Mouse (Mus musculus): ENCODE measurements around the gene Rem1. TPM values are rescaled to one million over a fixed set of nuclear protein-coding genes. Genes with fewer than 3 reads are reported as not detected.

The Rem1 gene
- polyA plus RNA-seq, 1 experiment from 2014 or later: 9.5 TPM

GRCm38 (mm10) chr2:152629904-152630303 is 3.2 kb downstream of the Rem1 start:
- WGBS: 70% methylated on average over 6 of the region's 6 CpGs
- no peak for ATAC-seq (ENCODE audit: insufficient number of reproducible peaks, low FRiP score)

DNA sequence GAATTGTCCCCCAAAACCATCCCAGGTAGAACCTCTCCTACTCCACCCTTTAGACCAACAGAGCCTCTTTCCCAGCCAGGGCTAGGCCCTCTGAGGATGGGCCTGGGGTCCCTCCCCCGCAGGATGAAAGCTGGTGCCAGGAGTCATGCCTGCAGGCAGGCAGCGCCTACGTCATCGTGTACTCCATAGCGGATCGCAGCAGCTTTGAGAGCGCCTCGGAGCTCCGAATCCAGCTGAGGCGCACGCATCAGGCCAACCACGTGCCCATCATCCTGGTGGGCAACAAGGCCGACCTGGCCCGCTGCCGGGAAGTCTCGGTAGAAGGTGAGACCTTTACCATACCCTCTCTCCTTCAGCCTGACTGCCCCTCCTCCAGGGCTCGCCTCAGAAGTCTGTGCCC is 6.6 kb downstream of the Rem1 start:
- no peaks in the 10 kb centered on the region for H3K9me3 ChIP-seq (replicated peaks)
- H3K4me1 ChIP-seq (replicated peaks): peaks cover 54% of the 10 kb centered on the region
- peak overlapping the region; percentile 19 for H3K4me3 ChIP-seq
- no peaks in the 10 kb centered on the region for H3K36me3 ChIP-seq
- H3K27me3 ChIP-seq (replicated peaks): peaks cover 11% of the 10 kb centered on the region
- H3K9ac ChIP-seq: 0 out of 2 replicates have a peak overlapping the region, but pooled peaks have one; percentile 48
- 16% methylated on average over 17 of the region's 17 CpGs for WGBS
- ATAC-seq (ENCODE audit: insufficient number of reproducible peaks, low FRiP score): no peak
- peak overlapping the region; percentile 6; the same call in 1 of the 2 replicates for H3K27ac ChIP-seq (ENCODE audit: poor library complexity, severe bottlenecking)
- peak overlapping the region; percentile 51 for H3K4me2 ChIP-seq

More at GRCm38 (mm10) chr2:152629904-152630303, 3.2 kb downstream of the Rem1 start:
- Histone ChIP-seq H3K9ac (no peak overlapping the region), H3K27ac (ENCODE audit: poor library complexity, severe bottlenecking) (no peak overlapping the region), H3K4me3 (no peak overlapping the region), H3K4me2 (no peak overlapping the region), H3K27me3 (replicated peaks) (peaks cover 28% of the 10 kb centered on the region), H3K4me1 (replicated peaks) (peaks cover 36% of the 10 kb centered on the region), H3K9me3 (replicated peaks) (no peaks in the 10 kb centered on the region), H3K36me3 (no peaks in the 10 kb centered on the region)

DNA sequence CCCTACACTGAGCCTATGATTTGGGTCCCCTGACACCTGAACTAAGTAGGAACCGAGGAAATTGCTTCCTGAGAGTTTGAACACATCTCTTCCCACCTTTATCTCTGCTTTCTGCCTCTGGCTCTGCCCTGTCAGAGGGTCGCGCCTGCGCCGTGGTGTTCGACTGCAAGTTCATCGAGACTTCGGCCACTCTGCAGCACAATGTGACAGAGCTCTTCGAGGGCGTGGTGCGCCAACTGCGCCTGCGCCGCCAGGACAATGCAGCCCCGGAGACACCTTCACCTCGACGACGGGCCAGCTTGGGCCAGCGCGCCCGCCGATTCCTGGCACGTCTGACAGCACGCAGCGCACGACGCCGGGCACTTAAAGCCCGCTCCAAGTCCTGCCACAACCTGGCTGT is 7.6 kb downstream of the Rem1 start:
- peak overlapping the region; percentile 14; the same call in 1 of the 2 replicates for H3K4me2 ChIP-seq
- no peak overlapping the region for H3K4me3 ChIP-seq
- H3K9ac ChIP-seq: no peak overlapping the region
- 0 out of 2 replicates have a peak, but pooled peaks cover 4% of the 10 kb centered on the region for H3K27me3 ChIP-seq (replicated peaks)
- peaks cover 63% of the 10 kb centered on the region for H3K4me1 ChIP-seq (replicated peaks)
- H3K27ac ChIP-seq (ENCODE audit: poor library complexity, severe bottlenecking): peak overlapping the region; percentile 22; the same call in 1 of the 2 replicates
- no peaks in the 10 kb centered on the region for H3K9me3 ChIP-seq (replicated peaks)
- no peak for ATAC-seq (ENCODE audit: insufficient number of reproducible peaks, low FRiP score)
- H3K36me3 ChIP-seq: no peaks in the 10 kb centered on the region
- 49% methylated on average over 29 of the region's 29 CpGs for WGBS

- no peaks in the 10 kb centered on the region for H3K36me3 ChIP-seq
- no peak overlapping the region for H3K9ac ChIP-seq
- peak overlapping the region; percentile 29 for H3K4me2 ChIP-seq
- ATAC-seq (ENCODE audit: insufficient number of reproducible peaks, low FRiP score): peak; percentile 81
- peaks cover 70% of the 10 kb centered on the region for H3K4me1 ChIP-seq (replicated peaks)
- 0 out of 2 replicates have a peak, but pooled peaks cover 4% of the 10 kb centered on the region for H3K27me3 ChIP-seq (replicated peaks)
- peak overlapping the region; percentile 90 for H3K27ac ChIP-seq (ENCODE audit: poor library complexity, severe bottlenecking)
- H3K4me3 ChIP-seq: no peak overlapping the region
- H3K9me3 ChIP-seq (replicated peaks): no peaks in the 10 kb centered on the region
- whole genome bisulfite sequencing: 46% methylated on average over 23 of the region's 23 CpGs
Observed at GRCm38 (mm10) chr2:152636246-152637005, 9.7 kb downstream of the Rem1 start.

DNA sequence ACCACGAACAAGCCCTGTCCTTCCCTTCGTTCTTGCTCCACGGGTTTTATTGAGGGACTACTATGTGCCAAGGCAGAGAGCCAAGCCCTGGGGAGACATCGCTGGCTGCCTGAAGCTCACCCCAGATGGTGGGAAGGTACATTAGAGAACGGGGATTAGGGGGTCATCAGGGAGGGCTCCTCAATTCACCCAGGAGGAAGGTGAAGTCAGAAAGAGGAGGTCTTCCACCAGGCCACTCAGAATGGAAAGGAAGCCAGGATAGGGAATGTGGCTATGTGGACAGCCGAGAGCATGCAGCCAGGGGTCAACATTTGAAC is 10.2 kb downstream of the Rem1 start:
- no peaks in the 10 kb centered on the region for H3K9me3 ChIP-seq (replicated peaks)
- H3K27me3 ChIP-seq (replicated peaks): 0 out of 2 replicates have a peak, but pooled peaks cover 4% of the 10 kb centered on the region
- peak overlapping the region; percentile 90 for H3K27ac ChIP-seq (ENCODE audit: poor library complexity, severe bottlenecking)
- H3K4me1 ChIP-seq (replicated peaks): peaks cover 70% of the 10 kb centered on the region
- no peak for ATAC-seq (ENCODE audit: insufficient number of reproducible peaks, low FRiP score)
- H3K36me3 ChIP-seq: no peaks in the 10 kb centered on the region
- H3K4me2 ChIP-seq: no peak overlapping the region
- 70% methylated on average over 6 of the region's 6 CpGs for WGBS
- no peak overlapping the region for H3K4me3 ChIP-seq
- no peak overlapping the region for H3K9ac ChIP-seq

GRCm38 (mm10) chr2:152637381-152637780 is 10.6 kb downstream of the Rem1 start:
- 77% methylated on average over 4 of the region's 4 CpGs for WGBS
- H3K27me3 ChIP-seq (replicated peaks): 0 out of 2 replicates have a peak, but pooled peaks cover 3% of the 10 kb centered on the region
- H3K4me1 ChIP-seq (replicated peaks): peaks cover 66% of the 10 kb centered on the region
- no peaks in the 10 kb centered on the region for H3K36me3 ChIP-seq
- ATAC-seq (ENCODE audit: insufficient number of reproducible peaks, low FRiP score): no peak
- peak overlapping the region; percentile 90 for H3K27ac ChIP-seq (ENCODE audit: poor library complexity, severe bottlenecking)
- no peak overlapping the region for H3K4me3 ChIP-seq
- no peak overlapping the region for H3K4me2 ChIP-seq
- no peaks in the 10 kb centered on the region for H3K9me3 ChIP-seq (replicated peaks)
- H3K9ac ChIP-seq: no peak overlapping the region

- Histone ChIP-seq H3K4me1 (replicated peaks) (peaks cover 51% of the 10 kb centered on the region), H3K27me3 (replicated peaks) (no peaks in the 10 kb centered on the region), H3K4me3 (no peak overlapping the region), H3K9me3 (replicated peaks) (no peaks in the 10 kb centered on the region), H3K4me2 (no peak overlapping the region), H3K27ac (ENCODE audit: poor library complexity, severe bottlenecking) (peak overlapping the region; percentile 86), H3K9ac (no peak overlapping the region), H3K36me3 (no peaks in the 10 kb centered on the region)
- ATAC-seq (ENCODE audit: insufficient number of reproducible peaks, low FRiP score): no peak
- WGBS: 56% methylated on average over 6 of the region's 6 CpGs
Observed at GRCm38 (mm10) chr2:152638865-152639264, 12.1 kb downstream of the Rem1 start.

DNA sequence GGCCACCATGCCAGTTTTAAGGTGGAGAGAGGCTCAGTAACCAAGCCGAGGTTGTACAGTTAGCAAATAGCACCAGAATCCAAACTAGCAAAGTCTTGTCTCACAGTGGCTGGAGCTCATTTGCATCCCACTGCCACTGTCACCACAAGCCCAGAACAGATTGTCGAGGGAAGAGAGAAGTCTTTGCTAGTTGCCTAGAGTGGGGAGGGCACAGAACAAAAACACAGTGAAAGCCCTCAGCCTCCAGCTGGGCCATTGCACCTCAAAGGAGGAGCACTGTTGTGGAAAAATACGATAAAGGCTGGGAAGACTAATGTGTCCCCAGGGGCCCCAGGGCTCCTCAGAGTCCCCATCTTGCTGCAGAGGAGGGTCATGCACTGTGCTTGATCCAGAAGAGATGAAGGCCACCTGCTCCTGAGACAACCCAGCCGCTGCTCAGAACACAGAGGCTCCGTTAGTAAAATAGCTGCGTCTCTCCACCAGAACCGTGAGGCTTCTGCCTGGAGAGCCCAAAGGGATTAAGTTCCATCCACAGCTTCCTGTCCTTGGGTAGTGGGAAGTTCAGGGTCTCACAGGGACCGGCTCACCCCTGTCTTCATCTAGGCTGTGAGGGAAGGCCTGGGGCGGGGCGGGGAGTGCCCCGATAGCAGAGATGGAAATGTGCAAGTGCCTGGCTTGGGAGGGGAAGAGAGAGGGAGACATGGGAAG is 12.8 kb downstream of the Rem1 start:
- Histone ChIP-seq H3K4me1 (replicated peaks) (peaks cover 47% of the 10 kb centered on the region), H3K27me3 (replicated peaks) (no peaks in the 10 kb centered on the region), H3K9me3 (replicated peaks) (no peaks in the 10 kb centered on the region), H3K36me3 (no peaks in the 10 kb centered on the region), H3K27ac (ENCODE audit: poor library complexity, severe bottlenecking) (peak overlapping the region; percentile 86), H3K4me3 (no peak overlapping the region), H3K9ac (no peak overlapping the region; the same call in 1 of the 2 replicates), H3K4me2 (no peak overlapping the region)
- ATAC-seq (ENCODE audit: insufficient number of reproducible peaks, low FRiP score): peak; percentile 43
- 18% methylated on average over 11 of the region's 11 CpGs for WGBS

DNA sequence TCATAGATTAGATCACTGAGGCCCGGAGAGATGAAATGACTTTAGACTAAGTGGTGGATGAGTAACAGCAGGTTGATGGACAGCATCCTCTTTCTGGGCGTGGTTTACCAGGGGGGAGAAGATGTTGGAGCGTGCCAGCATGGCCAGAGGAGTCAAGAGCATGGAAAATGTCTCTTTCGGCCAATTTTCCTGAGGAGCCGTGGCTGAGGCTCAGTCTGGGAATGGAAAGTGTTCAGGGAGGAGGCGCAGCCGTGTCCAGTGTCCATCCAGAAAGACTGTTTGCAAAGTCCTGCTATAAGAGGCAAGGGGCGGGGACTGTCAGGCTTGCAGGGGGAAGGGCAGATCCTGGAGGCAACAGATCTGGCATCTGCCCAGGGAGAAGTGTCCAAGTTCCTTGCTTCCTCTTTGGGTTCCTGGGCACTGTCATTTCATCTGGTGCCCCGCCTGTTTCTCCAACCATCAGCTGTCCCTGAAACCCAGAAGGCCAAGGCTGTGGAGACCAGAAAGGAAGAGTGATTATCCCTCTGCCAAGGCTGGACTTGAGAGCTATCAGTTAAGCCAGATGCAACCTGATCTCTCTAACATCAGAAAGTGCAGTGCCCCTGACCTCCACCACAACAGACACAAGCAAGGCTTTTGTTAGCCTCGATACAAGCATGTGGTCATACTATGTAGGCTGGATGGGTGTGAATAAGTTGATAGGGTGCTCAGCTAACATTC is 26.3 kb downstream of the Rem1 start:
- H3K4me2 ChIP-seq: no peak overlapping the region
- peak overlapping the region; percentile 76 for H3K27ac ChIP-seq (ENCODE audit: poor library complexity, severe bottlenecking)
- H3K4me1 ChIP-seq (replicated peaks): peaks cover 17% of the 10 kb centered on the region
- no peak overlapping the region for H3K9ac ChIP-seq
- no peaks in the 10 kb centered on the region for H3K36me3 ChIP-seq
- H3K4me3 ChIP-seq: no peak overlapping the region
- 50% methylated on average over 10 of the region's 10 CpGs for WGBS
- peaks cover 2% of the 10 kb centered on the region for H3K9me3 ChIP-seq (replicated peaks)
- peak; percentile 78 for ATAC-seq (ENCODE audit: insufficient number of reproducible peaks, low FRiP score)
- H3K27me3 ChIP-seq (replicated peaks): no peaks in the 10 kb centered on the region

DNA sequence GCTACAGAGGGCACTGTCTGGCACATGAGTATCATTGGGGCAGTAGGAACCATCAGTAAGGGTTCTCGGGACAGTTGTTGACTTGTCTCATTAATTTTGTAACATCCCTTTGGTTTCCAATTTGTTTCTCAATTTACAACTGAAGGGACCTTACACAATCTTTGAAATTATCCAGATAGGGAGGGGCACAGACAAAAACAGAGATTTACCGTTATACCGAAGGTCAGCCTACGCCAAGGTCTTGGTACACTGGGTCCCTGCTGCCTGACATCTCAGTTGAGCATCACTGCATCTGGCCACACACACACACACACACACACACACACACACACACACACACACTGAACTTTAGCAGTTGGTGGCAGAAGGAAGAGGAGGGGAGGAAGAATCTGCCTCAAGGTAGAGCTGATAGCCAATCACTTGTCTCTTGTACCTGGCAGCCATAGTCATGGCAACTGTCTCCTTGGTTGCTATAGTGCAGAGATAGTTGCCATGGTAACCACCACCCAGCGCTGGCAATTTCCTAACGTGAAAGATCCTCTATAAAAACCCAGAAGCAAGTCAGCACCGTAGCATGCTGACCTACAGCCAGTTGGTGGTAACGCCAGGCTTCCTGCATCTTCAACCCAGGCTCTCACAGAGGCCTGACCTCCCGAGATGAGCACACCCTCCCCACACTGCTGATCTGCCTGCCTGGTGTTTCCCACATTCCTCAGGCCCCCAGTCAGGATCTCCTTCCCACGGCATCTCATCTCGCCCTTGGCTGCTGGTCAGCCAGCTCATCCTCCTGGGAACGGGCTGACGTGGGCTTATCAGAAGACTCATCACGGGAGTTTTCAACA is 27.3 kb downstream of the Rem1 start:
- H3K9ac ChIP-seq: no peak overlapping the region
- no peaks in the 10 kb centered on the region for H3K27me3 ChIP-seq (replicated peaks)
- H3K9me3 ChIP-seq (replicated peaks): peaks cover 4% of the 10 kb centered on the region
- no peak overlapping the region for H3K4me2 ChIP-seq
- WGBS: 29% methylated on average over 14 of the region's 14 CpGs
- peaks cover 17% of the 10 kb centered on the region for H3K4me1 ChIP-seq (replicated peaks)
- ATAC-seq (ENCODE audit: insufficient number of reproducible peaks, low FRiP score): peak; percentile 31; the same call in 1 of the 2 replicates
- H3K36me3 ChIP-seq: no peaks in the 10 kb centered on the region
- H3K27ac ChIP-seq (ENCODE audit: poor library complexity, severe bottlenecking): no peak overlapping the region; the same call in 1 of the 2 replicates
- H3K4me3 ChIP-seq: no peak overlapping the region

All from heart, embryonic 12.5 days (tissue).